Mouse (Mus musculus) embryonic facial prominence, embryonic 13.5 days (tissue): ENCODE measurements around the gene Gm3029. TPM values are rescaled to one million over a fixed set of nuclear protein-coding genes. Genes with fewer than 3 reads are reported as not detected.
"Not testable (repeated sequence)": the region's sequence is repeated elsewhere in the genome, so short reads cannot be mapped to it uniquely, and the experiment has no call there.

ENCODE experiments used
- ATAC-seq: fragments of 200-750 bp; cut with Nextera tagmentation; 2 replicates; pipeline ENCODE4 v1.8.0; 2017; ENCODE audit warnings: low read depth; ENCODE audit not compliant: insufficient number of reproducible peaks, insufficient read depth, low FRiP score, low TSS enrichment
- H3K27ac ChIP-seq: fragments of 300-500 bp; sonication (generic); 2 replicates; pipeline ENCODE4 v1.5.1; 2015; ENCODE audit warnings: moderate library complexity, mild to moderate bottlenecking, inconsistent platforms
- H3K27me3 ChIP-seq: fragments of 300-500 bp; sonication (generic); 2 replicates; pipeline ENCODE4 v1.6.1; 2015; ENCODE audit warnings: mild to moderate bottlenecking, inconsistent platforms
- H3K36me3 ChIP-seq: fragments of 300-500 bp; sonication (generic); 2 replicates; pipeline ENCODE4 v1.6.1; 2015; ENCODE audit warnings: mild to moderate bottlenecking, inconsistent platforms
- H3K4me1 ChIP-seq: fragments of 300-500 bp; sonication (generic); 2 replicates; pipeline ENCODE4 v1.6.1; 2015; ENCODE audit warnings: inconsistent platforms
- H3K4me2 ChIP-seq: fragments of 300-500 bp; sonication (generic); 2 replicates; pipeline ENCODE4 v1.6.1; 2015; ENCODE audit warnings: moderate library complexity, mild to moderate bottlenecking, inconsistent platforms
- H3K4me3 ChIP-seq: fragments of 300-500 bp; sonication (generic); 2 replicates; pipeline ENCODE4 v1.5.1; 2015; ENCODE audit warnings: mild to moderate bottlenecking, inconsistent platforms
- H3K9ac ChIP-seq: fragments of 300-500 bp; sonication (generic); 2 replicates; pipeline ENCODE4 v1.6.1; 2015; ENCODE audit warnings: mild to moderate bottlenecking, inconsistent platforms
- H3K9me3 ChIP-seq: fragments of 300-500 bp; sonication (generic); 2 replicates; pipeline ENCODE4 v1.6.1; 2016; ENCODE audit warnings: inconsistent platforms
- WGBS: fragments of 180-500 bp; shearing (Covaris S2); methylation state at CpG from one replicate; pipeline ENCODE4 v1.1.7; 2015; ENCODE audit warnings: mixed read lengths; 5-methylcytosine and 5-hydroxymethylcytosine counted together
- polyA plus RNA-seq: library from polyadenylated mRNA; unstranded; fragments of >200 nt; fragmentation: Nextera tagmentation; extraction: Ambion mirVana; gene quantifications from 2 replicates; pipeline ENCODE4 v1.2.1, GENCODE M21; 2015

The Gm3029 gene
- polyA plus RNA-seq: not detected in 2 replicates

DNA sequence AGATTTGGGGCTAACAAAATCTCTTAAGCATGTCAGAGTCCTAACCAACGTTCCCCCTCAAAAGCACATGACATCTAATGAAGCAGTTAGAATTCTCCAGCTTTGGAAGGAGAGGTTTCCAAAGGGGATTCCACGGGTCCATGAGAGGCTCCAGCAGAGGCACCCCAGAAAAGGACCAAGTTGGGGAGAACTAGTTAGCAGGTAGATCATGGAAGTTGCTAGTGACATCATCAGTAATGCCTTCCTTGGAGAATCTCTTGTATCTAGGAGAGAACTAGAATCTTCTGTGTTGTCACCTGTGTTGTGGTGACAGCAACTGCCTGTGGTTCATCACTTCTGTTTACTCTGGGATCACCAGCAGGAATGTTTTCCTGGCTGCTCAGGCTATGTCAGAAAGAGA lies at the start of gene Gm3029:
Gene Gm3029, plus strand, starts transcription at position 301 of the 400 bp plus-strand sequence.
- not testable (repeated sequence) for H3K4me2 ChIP-seq, H3K4me1 ChIP-seq, H3K27ac ChIP-seq, H3K27me3 ChIP-seq, H3K4me3 ChIP-seq, ATAC-seq, H3K9me3 ChIP-seq, H3K36me3 ChIP-seq, H3K9ac ChIP-seq
- WGBS: 50% methylated on average over 1 of the region's 2 CpGs

DNA sequence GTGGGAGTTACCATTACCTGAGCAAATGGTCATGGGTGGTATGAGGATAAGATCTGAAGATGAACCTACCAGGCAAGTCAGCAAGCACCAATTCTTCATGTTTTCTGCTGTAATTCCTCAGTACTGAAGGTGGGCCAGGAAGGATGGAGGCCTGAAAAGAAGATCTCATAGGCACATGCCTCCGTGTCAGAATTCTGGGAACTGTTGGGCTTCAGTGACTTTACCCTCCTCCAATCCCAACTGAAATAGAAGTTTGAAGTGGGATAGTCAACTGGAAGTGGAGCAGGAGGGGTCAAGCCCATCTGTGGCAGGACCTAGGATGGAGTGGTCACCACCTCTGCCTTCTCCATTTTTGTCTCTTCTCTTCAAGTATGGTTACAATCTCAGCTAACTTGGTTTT lies 47.7 kb upstream of the Gm3029 start, which contains the start of gene Gm2916:
Gene Gm2916, plus strand, starts transcription at position 301 of the 400 bp plus-strand sequence.
- H3K4me1 ChIP-seq, H3K9me3 ChIP-seq, ATAC-seq, H3K9ac ChIP-seq, H3K27me3 ChIP-seq, H3K36me3 ChIP-seq, H3K27ac ChIP-seq, H3K4me3 ChIP-seq, H3K4me2 ChIP-seq: not testable (repeated sequence)
- WGBS: no CpG with 5 or more reads among the region's 1 CpGs

GRCm38 (mm10) chr14:3963247-3963646 lies 31.7 kb downstream of the Gm3029 start, which contains the start of gene Gm3095:
Gene Gm3095, plus strand, starts transcription at chr14:3963547.
- not testable (repeated sequence) for H3K27ac ChIP-seq, H3K4me2 ChIP-seq, ATAC-seq, H3K4me1 ChIP-seq, H3K9me3 ChIP-seq, H3K27me3 ChIP-seq, H3K4me3 ChIP-seq, H3K9ac ChIP-seq, H3K36me3 ChIP-seq
- WGBS: no CpG with 5 or more reads among the region's 2 CpGs

Other genes starting within 250 kb of the Gm3029 start
- gene Gm3043, start 243.0 kb upstream of the Gm3029 start, polyA plus RNA-seq: not detected in 2 replicates
- 0.19 and 0.24 TPM in 2 replicates for gene Gm3002, start 121.7 kb upstream of the Gm3029 start, polyA plus RNA-seq
- gene Gm3033, start 85.5 kb upstream of the Gm3029 start, polyA plus RNA-seq: 0.20 TPM in 1 of 2 replicates, not detected in the other
- not detected in 2 replicates for gene Gm2916, start 47.6 kb upstream of the Gm3029 start, polyA plus RNA-seq
- not detected in 2 replicates for gene Gm3095, start 31.8 kb downstream of the Gm3029 start, polyA plus RNA-seq
- not detected in 2 replicates for gene Gm3099, start 66.6 kb downstream of the Gm3029 start, polyA plus RNA-seq
- gene Gm5796, start 92.2 kb downstream of the Gm3029 start, polyA plus RNA-seq: 0.28 and 0.65 TPM in 2 replicates
- not detected in 2 replicates for gene Gm3115, start 152.4 kb downstream of the Gm3029 start, polyA plus RNA-seq
- gene Gm8108, start 178.8 kb downstream of the Gm3029 start, polyA plus RNA-seq: 0.81 and 1.3 TPM in 2 replicates
- gene Gm3127, start 233.3 kb downstream of the Gm3029 start, polyA plus RNA-seq: not detected in 2 replicates